Mouse (Mus musculus): Measurements from ENCODE around the gene Hck.

Hck gene

DNA sequence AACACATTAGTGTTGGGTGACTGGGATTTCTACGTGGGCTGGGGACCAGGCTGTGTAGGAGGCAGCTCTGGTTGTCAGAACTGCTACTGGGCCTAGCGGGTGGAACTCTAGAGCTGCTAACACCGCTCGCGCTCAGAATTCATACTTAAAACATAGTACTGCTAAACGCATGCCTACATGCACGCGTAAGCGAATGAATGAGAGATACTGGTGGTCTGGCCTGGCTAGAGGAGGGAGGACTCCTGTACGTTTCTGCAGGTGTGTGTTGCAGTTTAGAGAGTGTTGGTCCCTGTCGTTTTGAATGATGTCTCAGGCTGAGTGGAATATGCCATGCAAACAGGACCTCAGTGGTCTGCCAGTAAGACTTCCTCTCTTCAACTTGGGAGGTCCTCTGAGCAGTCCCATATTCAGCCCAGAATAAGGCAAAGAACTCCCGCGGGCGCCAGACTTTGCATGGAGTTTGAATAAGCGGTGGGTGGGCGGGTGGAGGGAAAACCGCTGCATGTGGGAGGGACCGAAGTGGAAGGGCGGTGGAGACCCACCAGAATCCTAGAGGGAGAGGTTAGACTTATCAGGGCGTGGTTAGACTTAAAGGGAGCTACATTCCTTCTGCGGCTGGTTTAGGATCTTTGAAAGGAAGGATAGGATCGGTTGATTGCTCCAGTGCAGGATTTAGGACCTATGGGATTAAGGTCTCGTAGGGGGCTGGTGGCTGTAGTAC lies 1.1 kb upstream of the Hck start:
- DNase-seq: no peak

DNA sequence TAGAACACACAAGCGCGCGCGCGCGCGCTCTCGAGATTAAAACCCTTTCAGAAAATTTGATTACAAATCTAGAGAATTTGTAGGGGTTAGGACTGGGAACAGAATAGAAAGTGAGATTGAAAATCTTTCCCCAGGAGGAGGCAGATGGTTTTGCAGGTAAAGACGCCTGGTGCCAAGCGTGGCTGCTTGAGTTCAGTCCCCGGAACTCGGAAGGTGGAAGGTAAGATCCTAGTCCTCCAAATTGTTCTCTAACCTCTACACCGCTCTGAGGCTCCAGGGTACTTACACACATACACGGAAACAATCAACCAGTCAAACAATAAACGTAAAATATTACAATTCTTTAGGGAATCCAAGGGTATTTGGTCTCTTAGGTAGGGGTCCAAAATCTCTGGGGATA lies 466 bp upstream of the Hck start:
- no peak for DNase-seq

- DNase-seq: no peak
Observed at GRCm38 (mm10) chr2:153109596-153109995, 1.3 kb downstream of the Hck start.

- DNase-seq: no peak
Observed at GRCm38 (mm10) chr2:153111298-153111697, 3.0 kb downstream of the Hck start.

DNA sequence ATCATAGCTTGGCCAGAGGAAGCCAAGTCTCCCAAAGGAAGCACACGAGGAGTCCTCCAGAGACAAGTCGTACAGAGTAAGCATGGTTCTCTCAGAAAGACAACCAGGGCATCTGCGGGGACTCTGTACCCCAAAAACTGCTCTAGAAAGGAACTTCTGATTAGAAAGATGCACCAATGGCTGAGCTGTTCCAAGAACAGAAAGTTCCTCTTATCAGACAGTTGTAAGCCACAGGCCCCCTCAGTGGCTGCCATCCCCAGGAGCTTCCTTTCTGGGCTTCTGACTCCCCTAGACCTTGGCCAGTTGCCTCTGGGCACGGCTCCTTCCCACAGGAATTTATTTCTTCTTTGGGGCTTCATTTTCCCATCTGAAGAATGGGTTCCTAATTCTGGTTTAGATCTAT lies 7.4 kb downstream of the Hck start:
- DNase-seq: no peak

GRCm38 (mm10) chr2:153117051-153117486 lies 8.8 kb downstream of the Hck start:
- DNase-seq: no peak

DNA sequence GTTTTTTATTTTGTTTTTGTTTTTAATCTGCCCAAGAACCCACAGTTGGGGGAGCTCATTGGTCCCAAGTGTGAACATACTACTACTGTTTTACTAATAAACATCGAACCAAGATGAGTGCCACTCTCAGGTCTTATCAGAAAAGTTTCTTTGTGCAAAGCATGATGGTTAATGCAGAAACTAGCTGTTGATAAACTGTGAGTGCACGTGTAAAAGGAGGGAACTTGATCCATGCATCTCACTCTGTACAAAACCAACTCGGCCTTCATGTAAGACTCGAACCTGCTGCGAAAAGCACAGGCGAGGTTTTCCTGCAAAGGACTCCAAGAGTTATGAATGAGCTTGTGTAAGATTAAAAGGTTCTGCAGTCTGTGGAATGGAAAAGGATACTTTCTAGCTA lies 11.2 kb downstream of the Hck start:
- no peak for DNase-seq

DNA sequence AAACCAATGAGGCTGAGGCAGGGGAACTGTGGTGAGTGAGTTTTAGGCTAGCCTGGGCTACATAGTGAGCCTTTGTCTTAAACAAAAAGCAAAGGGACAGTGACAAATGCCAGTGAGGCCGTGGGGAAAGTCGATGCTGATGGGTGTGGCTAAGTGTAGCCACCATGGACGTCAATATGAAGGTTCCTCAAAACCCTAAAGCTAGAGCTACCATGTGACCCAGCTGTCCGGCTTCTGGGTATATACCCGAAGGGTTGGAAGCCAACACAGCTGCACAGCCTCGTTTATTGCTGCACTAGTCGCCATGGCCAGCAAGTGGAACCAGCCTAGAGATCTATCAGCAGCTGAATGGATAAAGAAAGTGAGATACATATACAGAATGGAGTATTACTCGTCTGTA lies 11.9 kb downstream of the Hck start:
- no peak for DNase-seq

- DNase-seq: no peak
Observed at GRCm38 (mm10) chr2:153121821-153122615, 13.8 kb downstream of the Hck start.

- no peak for DNase-seq
Observed at GRCm38 (mm10) chr2:153122701-153123100, 14.4 kb downstream of the Hck start.

GRCm38 (mm10) chr2:153125875-153126274 lies 17.6 kb downstream of the Hck start:
- no peak for DNase-seq

- DNase-seq: no peak
Observed at GRCm38 (mm10) chr2:153131019-153131418, 22.8 kb downstream of the Hck start.

GRCm38 (mm10) chr2:153134237-153134636 lies 26.0 kb downstream of the Hck start:
- no peak for DNase-seq

DNA sequence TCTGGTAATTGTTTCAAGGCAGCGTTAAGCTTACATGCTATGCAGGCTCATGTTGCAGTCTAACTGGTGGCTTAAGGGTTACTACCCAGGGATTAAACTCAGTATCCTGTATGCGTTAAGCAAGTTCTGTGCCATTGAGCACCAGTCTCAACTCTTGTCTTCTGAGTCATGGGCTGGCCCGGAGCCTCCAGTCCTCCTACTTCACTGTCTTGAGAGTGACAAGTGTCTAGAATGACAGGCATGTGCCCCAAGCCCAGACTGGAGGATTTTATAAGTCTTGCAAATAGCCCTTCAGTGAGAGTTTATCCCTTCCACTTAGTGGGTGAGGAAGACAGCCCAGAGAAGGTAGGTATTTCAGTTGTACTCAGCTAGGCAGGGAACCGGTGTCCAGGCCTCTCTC lies 27.9 kb downstream of the Hck start:
- no peak for DNase-seq

DNA sequence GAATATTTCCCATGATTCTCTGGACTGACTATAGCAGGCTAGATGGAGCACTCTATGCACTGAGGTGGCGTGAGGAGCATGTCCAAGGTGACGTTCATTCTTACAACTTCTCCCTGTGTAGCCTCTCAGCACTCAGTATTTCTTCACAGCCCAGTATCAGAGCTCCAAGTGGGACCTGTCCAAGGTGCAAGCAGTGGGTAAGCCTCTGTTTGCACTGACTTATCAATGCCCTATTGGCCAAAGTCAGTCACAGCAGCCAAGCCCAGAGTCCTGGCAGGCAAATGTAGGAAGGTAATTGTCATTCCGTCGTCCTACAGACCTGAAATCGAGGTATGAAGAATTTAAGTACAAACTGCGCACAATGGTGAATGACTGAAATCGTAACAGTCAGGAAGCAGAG lies 30.9 kb downstream of the Hck start:
- no peak for DNase-seq

DNA sequence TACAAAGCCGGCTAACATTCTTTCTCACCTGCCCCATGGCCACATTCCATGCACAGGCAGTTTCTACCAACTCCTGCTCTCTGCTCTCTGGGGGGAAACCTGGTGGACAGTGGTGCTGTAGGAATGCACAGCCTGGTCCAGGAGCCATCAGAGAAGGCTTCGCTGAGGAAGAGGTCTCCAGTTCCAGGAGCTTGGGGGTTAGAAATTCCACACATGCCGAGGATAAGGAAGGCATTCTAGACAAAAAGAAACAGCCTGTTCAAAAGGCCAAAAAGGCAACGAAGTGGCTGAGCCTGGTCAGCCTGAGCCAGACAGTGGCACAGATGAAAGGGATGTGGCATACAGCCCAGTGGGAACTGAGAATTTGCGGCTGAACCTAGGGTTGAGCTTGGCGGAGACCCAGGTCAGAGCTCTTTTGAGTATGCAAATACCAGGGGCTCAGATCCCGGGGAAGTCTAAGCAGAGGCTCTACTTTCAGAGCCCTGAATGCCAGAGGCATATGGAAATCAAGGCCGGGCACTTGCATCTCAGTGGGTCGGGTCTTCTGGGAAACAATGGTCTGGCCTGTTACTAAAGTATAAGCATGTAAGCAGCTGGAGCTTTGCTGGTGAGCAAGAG lies 31.8 kb downstream of the Hck start:
- no peak for DNase-seq

DNA sequence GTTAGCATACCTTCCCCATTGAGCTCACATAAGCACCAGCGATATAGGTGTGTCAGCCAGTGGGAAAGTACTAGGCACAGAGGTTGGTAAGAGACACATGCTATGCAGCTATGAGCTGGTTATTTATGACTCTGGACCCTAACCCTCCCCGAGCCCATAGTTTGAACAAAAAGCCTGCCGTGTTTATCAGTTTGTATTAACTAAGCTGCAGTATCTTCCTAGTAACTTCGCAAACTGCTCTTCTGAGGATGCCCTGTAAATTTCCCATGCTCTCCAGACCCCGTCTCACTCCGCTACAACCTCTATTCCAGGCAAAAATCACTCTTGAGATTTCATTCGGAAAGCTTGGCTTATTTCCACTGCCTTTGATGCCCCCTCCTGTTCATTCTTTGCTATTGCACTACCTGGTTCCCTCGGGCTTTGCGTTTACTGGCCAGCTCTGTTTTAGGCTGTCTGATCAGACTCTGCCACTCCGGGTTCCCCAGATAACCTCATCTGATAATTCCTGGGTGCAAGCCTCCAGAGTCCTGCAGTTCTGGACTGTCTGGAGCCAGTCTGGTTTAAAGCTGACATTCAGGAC lies 34.4 kb downstream of the Hck start:
- DNase-seq: peak; percentile 70

GRCm38 (mm10) chr2:153145346-153145745 lies 37.1 kb downstream of the Hck start:
- no peak for DNase-seq

DNA sequence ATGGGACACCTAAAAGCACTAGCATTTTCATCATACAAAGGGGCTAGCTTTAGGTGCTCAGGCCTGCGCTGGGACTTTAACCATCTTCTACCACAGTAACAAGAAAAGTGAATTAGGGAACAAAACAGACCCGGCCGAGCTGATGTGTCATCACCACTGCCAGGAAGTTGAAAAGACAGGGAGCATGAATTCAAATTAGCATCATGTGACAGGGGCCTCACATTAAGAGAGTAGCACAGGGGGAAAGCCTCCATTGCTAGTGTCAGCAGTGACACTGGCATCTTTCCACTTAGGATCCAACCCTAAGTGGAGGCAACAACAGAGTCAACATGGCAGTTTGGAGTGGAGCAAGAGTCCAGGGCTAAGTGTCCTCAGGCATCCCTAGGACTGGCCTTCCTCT lies 39.0 kb downstream of the Hck start:
- DNase-seq: no peak

DNA sequence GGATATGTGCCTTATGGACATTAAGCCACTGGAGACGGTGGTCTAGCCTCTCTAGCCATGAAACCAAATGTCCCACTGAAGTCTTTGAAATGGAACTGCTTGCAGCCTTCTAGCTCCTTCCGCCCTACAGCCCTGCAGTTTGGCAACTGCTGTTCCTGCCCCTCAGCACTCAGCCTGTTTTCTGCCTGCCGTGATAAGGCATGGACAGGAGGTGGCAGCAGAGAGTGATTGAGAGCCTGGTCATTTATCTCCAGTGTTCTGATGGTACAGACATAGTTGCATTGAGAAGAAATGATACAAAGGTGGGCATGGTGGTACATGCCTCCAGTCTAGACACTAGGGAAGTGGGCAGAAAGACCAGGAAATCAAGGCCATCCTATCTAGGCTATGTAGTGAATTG lies 39.4 kb downstream of the Hck start:
- DNase-seq: peak; percentile 81

GRCm38 (mm10) chr2:153149742-153150141 lies 41.5 kb downstream of the Hck start:
- no peak for DNase-seq

DNA sequence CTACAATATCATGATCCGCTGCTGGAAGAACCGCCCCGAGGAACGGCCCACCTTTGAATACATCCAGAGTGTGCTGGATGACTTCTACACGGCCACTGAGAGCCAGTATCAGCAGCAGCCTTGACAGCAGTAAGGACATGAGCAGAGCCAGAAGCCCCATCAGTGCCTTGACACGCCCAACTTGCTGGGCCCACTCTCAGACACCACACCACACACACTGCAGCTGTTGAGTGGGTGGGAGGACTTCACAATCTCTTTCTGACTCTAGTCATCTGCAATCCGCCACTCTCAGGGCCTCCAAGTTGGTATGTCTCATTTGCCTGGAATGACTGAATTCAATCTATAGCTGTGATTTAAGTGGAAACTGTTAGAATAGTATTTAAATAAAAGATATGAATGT lies 42.8 kb downstream of the Hck start:
- no peak for DNase-seq

DNA sequence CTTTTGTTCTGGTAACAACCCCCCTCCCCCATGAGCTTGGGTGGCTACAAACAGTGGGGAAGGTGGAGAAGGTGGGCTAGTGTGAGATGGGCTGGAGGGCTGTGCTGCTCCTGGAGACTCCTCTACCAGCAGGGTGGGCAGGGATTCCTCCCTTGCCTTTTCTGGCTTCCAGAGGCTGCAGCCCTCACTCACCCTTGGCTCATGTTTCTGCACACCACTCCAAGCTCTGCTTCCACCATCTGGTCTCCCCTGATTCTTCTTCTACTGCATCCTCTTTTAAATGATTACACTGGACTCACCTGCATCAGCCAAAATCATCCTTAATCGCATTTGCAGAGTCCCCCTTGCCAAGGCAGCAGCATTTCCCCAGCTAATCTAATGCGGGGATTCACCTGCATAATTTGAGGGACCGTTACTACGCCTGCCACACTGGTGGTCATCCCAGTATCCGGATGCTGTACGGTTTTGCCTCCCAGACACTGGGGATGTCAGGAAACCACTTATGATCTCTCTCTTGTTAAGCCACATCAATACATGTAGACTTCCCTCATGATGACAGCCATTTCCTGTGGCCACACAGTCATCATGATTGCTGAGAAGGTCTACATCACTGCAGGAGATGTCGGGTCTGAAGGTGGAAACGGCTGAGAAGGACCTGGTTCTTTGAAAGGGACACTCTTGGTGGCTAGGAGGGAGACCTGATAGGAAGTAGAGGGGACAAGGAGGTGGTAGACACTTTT lies 43.8 kb downstream of the Hck start:
- peak; percentile 61 for DNase-seq
